Mouse (Mus musculus): ENCODE data around the gene Pde7b.

The Pde7b gene

DNA sequence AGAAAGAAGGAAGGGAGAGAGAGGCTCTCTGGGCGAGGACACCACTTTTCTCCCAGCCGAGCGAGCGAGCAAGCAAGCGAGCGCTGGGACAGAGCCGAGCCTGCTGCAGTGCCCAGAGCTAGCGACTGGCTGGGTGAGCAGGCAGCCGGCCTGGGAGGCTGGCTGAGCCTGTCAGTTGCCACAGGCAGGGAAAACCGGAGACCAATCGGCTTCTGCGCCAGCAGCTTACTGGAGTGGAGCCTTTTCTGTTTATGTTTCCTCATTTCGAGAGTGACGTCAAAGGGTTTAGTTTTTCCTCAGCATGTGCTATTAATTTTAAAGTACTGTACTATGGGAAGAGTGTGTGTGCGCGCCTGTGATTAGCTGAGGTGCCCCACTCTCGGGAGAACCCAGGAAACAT is at the start of gene Pde7b:
Pde7b (minus strand) TSS at position 173 of the 400 bp plus-strand sequence.
- DNase-seq (ENCODE audit: low read depth, low spot score), result peak; percentile 81

DNA sequence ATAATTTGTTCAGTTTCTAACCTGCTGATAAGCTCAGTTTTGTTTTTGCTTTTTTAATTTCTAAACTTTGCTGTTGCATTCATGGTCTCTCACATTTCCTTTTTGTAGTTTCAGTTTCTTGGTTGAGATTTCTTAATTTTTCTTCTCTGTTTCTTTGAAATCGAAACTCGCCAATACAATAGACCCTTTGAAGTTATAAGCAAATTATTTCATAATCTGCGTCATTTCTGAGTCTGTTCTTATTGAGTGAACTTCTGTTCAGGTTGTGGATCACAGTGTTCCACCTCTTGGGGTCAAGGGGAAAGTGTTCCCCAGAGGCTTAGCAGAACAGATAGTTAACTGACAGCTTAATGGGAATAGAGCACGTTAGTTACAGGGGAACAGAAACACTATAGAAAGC is 47.2 kb upstream of the Pde7b start:
- no peak for DNase-seq (ENCODE audit: low read depth, low spot score)

DNA sequence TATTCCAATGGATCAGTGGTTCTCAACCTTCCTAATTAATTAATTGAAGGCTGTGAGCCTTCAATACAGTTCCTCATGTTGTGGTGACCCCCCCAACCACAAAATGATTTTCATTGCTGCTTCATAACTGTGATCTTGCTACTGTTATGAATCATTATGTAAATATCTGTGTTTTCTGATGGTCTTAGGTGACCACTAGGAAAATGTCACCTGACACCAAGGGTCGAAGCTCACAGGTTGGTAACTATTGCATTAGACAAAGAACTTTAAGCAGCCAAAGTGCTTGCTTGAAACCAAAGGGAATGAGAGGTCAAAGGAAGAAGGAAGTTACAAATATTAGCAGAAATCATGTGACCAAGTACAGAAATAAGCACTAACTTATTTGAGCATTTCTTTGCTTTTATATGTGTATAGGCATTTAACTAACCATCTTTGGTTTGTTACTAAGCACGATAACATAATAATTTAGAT is 45.6 kb upstream of the Pde7b start:
- DNase-seq (ENCODE audit: low read depth, low spot score), result no peak

DNA sequence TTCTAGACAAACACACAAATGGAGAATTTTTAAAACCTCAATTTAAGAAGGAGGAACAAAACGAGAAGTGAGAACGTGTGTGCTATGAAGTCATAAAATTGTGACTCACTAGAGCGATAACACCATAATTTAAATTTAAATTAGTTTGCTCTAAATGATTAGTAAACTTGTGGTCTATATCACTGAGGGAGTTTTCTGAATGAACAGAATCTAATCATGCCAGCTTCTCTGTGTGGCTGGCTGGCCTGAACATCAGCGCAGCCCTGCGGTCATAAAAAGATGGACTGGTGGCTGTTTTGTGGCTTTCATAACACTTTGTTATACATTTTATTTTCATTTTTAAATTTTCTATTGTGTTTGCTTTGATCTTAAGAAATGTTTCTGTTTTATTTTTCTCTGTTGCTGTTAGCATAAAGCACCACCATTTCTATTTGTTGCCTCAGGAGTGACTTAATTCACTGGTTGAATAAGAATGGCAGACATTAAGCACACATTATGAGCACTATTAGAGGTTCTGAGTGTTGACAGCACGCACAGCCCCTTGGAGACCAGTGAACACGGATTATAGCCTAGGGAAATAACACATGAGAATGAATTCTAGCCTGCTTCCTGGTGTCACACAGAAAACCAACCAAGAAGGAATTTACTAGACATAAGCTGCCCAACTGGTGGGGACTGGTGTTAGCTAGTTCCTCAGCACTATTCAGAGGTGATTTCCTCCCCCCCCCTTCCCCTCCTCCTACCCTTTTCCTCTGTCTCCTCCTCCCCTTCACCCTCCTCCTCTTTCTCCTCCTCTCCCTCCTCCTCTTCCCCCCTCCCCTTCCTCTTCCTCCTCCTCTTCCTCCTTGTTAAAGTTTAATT is 44.9 kb upstream of the Pde7b start:
- DNase-seq (ENCODE audit: low read depth, low spot score), result peak; percentile 29

DNA sequence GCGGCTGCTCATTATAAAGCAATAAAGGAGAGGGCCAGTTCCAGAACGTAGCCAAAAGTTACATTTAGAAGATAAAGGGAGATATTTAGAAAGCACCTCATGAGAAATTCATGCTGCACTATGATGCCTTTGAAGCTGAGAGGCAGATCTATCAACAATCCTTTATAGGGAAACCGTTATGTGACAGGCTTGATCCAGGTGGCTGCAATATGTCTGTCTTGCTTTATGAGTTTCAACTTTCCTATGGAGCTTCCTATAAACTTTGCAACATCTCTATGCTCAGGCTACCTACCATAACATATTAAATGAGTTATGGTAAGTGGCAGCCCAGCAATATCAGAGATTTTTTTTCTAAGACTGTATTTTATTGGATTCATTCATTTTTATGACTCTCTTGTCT is 39.5 kb upstream of the Pde7b start:
- no peak for DNase-seq (ENCODE audit: low read depth, low spot score)

DNA sequence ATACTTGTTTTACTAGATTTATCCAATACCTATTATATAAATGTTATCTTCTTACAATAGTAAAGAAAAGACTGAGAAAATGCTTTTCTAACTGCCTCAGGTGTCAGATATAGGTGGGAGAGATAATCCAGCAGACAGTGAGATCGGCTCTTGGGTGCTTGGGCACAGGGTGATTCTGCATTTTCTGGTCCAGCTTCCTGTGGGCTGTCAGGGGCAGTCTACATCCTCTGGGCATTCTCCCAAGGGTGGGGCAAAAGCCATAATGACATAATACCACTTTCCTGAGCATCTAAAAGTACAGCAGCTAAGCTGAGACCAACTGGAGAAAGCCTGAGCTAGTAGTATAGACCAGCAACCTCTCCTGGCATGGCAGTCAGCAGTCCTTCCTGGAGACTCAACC is 34.1 kb upstream of the Pde7b start:
- DNase-seq (ENCODE audit: low read depth, low spot score), result no peak

DNA sequence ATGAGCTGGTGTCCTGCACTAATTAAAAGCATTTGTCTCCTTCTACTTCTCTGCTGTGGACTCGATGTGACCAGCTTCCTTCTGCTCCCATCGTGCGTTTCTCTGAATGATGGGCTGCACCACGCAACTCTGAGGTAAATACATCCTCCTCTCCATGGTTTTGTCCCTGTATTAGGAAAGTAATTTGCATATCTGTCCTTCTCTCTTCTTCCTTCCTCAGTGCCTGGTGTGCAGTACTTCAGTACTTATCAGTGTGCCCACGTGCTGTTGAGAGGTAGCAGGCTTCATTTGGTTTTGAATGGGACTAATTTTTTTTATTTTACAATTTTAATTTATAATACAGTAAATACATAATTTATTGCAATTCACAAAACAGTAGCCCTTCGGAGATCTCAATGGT is 33.4 kb upstream of the Pde7b start:
- DNase-seq (ENCODE audit: low read depth, low spot score), result no peak

DNA sequence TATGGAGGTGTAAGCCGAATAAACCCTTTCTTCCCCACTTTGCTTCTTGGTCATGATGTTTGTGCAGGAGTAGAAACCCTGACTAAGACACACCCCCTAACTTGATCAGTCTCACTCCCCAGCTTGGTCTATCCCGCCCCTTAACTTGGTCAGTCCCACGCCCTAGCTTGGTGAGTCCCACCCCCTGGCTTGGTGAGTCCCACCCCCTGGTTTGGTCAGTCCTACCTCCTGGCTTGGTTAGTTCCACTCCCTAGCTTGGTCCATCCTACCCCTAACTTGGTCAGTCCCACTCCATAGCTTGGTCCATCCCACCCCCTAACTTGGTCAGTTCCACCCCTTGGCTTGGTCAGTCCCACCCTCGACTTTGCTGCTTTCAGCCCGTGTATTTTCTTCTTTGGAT is 31.3 kb upstream of the Pde7b start:
- no peak for DNase-seq (ENCODE audit: low read depth, low spot score)

DNA sequence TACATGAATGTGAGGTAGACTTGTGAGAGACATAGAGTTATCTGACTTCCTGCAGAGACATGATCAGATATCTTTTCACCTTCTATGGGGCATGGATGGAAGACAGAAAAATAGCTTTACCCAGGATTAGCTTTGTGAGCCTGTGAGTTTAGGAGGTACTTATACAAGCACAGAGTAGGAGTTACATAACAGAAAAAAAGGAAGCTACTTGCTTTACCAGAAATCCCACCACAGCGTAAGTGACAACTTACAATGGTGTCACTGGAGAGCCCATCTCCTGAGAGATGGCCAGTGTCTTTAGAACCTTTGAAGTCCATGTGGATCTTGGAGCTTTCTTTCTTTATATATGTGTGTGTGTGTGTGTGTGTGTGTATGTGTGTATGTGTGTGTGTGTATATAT is 28.0 kb upstream of the Pde7b start:
- DNase-seq (ENCODE audit: low read depth, low spot score), result no peak

DNA sequence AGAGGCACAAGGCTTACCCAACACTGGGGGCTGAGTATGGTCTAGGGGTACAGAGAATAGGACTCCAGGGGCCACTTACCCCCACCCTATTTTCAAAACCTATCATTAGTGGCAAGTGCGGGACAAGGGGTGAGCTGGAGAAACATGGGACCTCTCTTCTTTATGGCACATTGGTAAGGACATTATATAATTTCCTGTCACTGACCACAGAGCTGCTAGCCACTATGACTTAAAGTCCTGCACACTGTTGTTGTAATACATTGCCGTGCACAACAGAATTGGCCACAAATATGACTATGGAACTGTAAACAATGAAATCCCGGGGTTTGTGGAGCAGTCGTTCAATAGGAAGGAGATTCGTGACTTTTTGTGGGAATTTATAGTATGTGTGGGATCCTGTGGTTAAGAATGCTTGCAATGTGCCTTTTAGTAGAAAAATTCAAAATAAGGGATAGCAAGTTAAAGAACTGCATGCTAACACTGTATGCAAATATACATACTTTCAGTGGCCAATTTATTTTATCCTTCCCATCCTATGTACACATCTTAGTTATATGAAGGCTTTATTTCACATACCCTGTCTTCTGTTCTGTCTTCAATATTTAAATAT is 25.9 kb upstream of the Pde7b start:
- no peak for DNase-seq (ENCODE audit: low read depth, low spot score)

DNA sequence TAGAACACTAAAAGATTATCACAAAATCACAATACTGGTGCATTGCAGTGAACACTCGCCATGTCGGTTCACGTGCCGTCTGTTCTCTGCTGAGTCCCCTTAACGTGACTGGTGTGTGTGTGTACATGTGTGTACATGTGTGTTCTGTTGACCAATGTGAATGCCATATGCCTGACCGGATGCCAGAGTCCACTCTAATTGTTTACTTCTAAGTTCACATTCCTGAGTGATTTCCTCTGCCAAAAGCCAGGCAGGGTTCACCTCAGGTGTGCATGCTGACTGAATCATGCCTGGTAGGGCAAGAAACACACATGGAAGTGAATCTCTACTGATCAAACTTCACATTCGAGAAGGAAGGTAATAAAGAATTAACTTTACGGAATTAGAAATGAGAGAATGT is 24.1 kb upstream of the Pde7b start:
- DNase-seq (ENCODE audit: low read depth, low spot score), result no peak

DNA sequence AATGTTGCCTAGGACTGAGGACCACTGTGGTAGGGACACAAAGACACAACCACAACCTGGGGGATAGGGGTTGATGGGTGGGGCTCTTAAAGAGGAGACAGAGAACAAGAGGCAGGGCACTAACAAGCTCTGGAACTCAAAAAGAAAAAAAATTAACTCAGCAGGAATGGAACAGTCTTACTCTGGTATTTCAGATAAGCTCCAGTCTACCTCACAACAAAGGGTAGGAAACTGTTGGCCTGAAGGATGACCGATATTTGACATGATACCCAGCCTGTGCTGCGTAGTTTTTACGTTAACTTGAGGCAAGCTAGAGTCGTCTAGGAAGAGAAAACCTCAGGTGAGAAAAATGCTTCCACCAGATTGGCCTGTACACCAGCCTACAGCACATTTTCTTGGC is 22.4 kb upstream of the Pde7b start:
- no peak for DNase-seq (ENCODE audit: low read depth, low spot score)

DNA sequence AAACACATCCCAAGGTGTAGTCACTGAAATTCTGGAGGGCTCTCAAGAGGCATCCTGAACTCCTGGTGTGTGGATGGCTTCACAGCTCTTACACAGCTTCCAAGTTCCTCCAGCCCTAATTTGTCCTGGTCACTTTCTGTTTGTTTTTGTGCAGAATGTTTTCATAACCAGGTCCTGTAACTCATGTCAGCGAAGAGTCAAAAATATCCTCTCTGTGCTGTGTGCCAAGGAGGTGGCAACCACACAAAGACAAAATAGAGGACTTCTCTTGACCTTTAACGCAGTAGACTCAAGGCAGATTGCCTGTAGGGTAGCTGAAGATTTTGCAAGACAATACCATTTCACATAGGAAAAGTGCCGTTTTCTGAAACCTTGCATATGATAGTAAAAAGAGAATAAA is 14.9 kb upstream of the Pde7b start:
- no peak for DNase-seq (ENCODE audit: low read depth, low spot score)

DNA sequence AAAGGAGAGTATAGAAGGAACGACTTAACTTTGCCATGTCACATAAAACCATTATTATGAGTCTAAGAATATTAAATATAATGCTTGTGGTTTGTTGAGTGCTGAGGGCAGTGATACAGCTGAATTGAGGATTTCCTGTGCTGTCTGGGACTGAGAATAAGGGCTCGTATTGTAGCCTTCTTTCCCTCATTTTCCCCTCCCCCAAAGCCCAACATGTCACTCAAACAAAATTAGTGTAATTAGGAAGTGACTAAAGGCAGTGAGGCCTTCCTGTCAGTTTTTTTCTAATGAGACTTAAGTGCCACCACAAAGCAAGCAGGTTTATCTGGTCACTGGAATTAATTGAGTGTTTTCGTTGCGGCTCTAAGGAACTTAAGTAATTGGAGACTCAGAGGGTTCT is 12.3 kb upstream of the Pde7b start:
- DNase-seq (ENCODE audit: low read depth, low spot score), result no peak

DNA sequence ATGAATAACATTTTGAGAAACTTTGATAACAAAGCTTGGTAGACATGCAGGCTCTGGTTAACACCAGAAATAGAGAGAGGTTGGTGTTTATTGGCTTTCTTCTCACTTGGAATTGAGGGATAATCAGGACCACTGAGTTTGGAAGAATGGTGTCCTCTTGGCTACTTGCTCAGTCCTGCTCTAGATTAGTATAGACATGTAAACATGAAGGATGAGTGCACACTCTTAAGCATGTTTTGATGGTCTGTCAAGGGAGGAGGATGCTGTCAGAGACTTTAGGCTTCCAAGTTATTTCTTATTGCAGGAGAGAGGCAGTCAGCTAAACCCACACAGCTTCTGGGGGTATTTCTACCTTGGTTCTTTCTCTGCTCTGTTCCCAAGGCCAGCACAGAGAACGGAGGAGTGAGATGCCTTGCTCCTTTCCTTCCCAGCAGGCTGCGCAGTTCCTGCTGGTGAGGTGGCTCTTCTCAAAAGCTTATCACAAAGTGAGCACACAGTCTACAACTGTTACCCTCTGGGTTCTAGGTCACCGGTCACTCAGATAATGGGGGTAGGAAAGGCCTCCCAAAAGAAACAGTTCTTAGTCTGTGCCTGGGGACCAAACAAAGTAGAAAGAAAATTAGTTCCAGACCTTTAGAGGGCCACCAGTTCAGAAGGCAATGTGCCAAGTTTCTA is 11.0 kb upstream of the Pde7b start:
- no peak for DNase-seq (ENCODE audit: low read depth, low spot score)

DNA sequence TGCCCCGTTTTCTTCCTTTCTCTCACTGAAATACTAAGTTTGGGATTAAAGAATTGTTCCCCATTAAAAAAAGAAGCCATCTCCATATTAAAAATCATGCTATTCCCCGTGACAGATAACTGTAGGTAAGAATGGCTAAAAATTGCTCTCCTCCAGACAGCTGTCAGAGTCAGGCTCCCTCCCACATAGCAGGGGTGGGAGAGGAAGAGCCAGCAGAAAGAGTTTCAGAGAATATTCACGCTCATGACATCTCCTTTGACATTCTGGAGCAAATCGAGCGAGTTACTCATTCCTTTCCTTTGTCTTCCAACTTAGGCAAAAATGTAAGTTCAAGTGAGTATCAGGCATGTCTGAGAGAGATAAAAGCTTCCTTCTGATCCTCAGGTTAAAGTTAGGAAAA is 8.7 kb upstream of the Pde7b start:
- DNase-seq (ENCODE audit: low read depth, low spot score), result no peak

DNA sequence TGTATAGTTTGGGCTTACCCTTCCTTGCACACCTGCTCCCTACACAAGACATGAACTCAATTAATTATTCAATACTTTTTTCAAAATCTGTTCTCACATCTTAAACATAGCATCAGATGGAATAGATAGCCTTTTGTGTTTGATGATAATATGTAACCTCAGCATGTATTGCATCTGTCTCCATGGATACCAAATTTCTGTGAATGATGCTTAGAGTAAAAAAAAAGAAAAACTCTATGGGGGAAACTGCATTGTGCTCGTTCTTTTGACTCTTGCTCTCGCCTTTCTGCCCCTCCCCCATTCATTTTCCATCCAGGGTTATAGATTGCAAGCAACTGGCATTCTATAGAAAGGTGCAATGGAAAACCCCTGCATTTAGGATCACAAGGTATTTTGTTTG is 7.3 kb upstream of the Pde7b start:
- DNase-seq (ENCODE audit: low read depth, low spot score), result no peak

DNA sequence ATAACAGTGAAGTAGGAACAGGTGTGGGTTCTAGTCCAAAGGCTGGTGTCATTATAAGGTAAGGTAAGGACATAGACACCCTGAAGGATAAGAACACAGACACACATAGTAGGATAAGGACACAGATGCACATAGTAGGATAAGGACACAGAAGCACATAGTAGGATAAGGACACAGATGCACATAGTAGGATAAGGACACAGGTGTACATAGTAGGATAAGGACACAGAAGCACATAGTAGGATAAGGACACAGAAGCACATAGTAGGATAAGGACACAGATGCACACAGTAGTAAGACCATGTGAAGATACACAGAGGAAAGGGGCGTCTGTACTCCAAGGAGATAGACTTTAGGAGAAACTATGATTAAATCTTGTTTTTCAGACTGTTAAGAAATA is 5.2 kb upstream of the Pde7b start:
- no peak for DNase-seq (ENCODE audit: low read depth, low spot score)

DNA sequence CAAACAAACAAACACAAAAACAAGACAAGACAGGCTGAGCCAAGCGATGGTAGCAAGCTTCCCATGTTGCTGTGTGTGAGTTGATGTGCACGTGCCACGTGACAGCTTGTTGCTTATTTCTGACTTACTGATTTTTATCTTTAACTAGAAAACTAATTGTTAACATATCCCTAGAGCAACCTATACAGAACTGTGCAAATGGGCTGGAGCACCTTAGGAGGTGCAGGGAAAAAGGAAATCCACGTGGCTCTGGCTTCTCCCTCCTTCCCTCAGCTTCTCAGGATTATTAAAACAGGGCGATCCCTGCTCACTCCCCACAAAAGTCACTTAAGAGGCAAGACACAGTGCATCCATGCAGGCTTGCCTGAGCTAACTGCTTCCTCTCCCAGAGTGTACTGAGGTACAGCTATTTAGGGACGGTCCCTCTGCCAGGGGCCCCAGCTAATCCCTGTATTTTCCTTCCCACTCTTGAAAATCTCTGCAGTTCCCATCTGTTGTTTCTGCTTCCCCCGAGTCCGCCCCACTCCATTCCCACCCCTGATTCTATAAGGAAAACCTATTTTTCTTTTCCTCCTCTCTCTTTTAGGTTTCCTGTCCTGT is 606 bp upstream of the Pde7b start:
- DNase-seq (ENCODE audit: low read depth, low spot score), result no peak

DNA sequence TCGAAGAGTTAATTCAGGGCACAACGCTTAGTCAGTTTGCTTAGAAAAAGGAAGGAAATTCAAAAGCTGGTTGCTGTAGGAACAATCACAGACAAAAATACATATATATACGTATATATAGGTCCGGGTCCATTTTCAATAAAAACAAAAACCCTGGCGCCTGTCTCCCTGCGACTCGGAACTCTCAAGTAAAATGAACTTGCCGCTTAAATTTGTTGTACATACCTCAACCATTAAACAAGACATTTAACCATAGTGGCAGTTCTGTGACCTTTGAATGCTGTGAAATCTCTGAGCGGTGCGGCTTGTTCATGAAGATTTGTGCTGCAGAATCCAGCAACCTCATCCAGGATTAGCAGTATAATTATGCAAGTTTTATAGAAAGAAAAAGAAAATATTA is 427 bp downstream of the Pde7b start:
- DNase-seq (ENCODE audit: low read depth, low spot score), result no peak

DNA sequence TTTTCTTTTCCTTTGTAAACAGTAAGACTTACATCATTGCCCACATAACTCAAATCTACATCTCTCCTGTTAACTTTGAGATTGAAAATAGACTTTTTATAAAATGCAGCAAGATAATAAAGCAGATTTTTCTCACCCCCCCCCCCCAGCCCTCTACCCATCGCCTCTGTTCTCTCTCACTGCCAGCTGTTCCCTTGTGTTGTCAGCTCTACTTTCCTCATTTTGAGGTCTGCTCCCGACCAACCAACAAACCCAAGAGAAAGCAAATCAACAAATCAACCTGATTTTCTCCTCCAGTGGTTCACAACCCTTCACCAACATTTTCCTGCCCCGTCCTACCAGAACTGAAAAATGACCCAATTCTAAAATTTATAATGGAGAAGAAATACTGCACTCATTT is 916 bp downstream of the Pde7b start:
- no peak for DNase-seq (ENCODE audit: low read depth, low spot score)

DNA sequence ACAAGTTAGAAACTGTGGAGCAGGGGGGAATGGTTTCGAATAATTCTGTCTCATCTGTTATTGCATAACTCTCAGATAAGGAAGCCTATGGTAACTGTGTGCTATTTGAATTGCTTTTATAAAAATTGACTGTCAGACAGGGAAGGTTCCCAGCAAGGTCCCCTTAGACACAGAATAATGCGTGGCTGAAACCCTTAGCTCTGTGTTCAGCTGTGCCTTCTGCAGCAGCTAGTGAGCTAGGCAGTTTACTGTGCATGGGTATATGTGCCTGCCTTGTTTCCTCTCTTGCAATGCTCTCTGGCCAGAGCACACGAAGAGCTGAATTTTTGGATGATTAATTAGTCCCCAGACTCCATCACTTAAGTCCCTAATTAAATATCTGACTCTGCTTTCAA is 1.4 kb downstream of the Pde7b start:
- DNase-seq (ENCODE audit: low read depth, low spot score), result no peak

All from mesoderm, embryonic 11.5 days (tissue).